Mouse (Mus musculus) spleen, postnatal 14 days (tissue): Measurements from ENCODE around the gene Krtap3-1.
A peak's percentile ranks its signal among the peaks of the same experiment; 100 is the strongest.
"Not testable (repeated sequence)": the region's sequence is repeated elsewhere in the genome, so short reads cannot be mapped to it uniquely, and the experiment has no call there.

ENCODE experiments used
- DNase-seq, 2 experiments: peaks; one replicate each; pipeline ENCODE4 v3.0.0; 2021 to 2022; ENCODE audit warnings: low spot score in 2 of 2

Krtap3-1 gene

DNA sequence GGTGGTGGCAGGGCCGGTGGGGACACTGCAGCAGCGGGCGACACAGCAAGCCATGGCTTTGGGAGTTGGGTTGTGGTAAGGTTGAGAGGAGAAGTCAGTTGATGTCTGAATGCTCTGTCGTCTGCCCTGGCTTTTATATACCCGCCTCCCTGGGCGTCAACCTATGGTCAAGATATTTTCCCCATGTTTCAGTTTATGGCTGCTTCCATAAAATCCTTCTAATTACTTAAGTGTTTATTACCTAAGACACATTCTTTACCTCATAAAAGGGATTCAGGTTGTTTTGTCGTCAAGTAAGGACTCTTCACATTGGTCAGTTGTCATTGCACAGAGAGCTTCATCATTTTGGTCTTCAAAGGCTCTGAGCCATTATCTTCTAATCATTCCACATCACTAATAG, at the start of gene Krtap3-1:
Krtap3-1 (minus strand) TSS at position 101 of the 400 bp plus-strand sequence.
- DNase-seq, result no peak

GRCm38 (mm10) chr11:99614796-99615363, 48.5 kb upstream of the Krtap3-1 start, which contains the start of gene Krtap2-4:
Gene Krtap2-4, minus strand, starts transcription at chr11:99614846.
- DNase-seq, result no peak

DNA sequence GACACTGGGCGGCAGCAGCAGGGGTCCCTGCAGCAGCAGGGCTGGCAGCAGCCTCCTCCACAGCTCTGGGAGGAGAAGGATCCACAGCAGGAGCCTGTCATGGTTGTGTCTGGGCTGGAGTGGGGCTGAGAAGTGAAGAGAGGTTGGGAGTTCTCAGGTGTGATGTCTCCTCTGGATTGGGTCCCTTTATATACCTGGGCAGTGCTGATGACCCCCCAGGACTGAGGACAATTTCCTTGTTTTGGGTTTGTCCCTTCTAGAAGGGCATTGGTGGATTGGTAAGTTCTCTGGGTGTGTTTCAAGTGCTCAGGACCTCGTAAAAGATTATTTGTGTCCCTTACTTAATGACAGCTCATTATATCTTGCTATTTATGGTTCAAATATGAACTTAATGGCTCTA, 43.7 kb upstream of the Krtap3-1 start, which contains the start of gene Gm11937:
Gm11937 (minus strand) TSS at position 101 of the 400 bp plus-strand sequence.
- not testable (repeated sequence) for DNase-seq

DNA sequence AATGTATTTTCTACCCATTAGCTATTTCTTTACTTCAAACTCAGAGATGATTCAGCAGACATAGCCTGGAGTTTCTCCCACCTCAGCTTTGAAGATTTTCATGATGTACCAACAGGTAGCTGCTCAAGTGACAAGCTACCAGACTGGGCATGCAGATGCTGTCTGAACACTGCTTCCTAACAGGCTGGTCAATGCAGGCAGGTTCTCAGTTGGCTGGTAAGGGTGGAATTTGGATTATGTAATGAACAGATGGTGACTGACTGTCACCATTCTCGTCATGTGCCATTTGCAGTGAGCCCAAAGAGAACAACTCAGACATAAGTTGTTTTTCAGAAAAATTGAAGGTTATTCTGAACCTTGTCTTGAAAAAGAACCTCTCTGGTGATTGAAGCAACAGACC, 42.7 kb upstream of the Krtap3-1 start:
- no peak for DNase-seq

DNA sequence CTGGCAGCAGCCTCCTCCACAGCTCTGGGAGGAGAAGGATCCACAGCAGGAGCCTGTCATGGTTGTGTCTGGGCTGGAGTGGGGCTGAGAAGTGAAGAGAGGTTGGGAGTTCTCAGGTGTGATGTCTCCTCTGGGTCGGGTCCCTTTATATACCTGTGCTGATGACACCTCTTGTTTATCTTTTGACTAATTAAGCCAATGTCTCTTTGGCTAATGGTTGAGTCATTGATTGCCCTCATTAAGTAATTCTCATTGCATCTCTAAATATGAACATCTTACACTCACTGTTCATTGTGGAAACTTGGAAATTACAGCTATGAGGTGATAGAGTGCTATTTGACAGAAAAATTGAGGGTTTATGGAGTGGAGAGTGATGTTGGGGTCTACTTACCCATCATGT, 36.8 kb upstream of the Krtap3-1 start, which contains the start of gene Gm11938:
Gm11938 (minus strand) TSS at position 101 of the 400 bp plus-strand sequence.
- DNase-seq, result not testable (repeated sequence)

- DNase-seq, result not testable (repeated sequence)
Observed at GRCm38 (mm10) chr11:99597742-99598141, 31.3 kb upstream of the Krtap3-1 start, which contains the start of gene Krtap9-3. Gene Krtap9-3, minus strand, starts transcription at chr11:99598105.

GRCm38 (mm10) chr11:99590981-99591380, 24.6 kb upstream of the Krtap3-1 start, which contains the start of gene Krtap1-3:
Gene Krtap1-3, minus strand, starts transcription at chr11:99591339.
- DNase-seq, result no peak

- no peak for DNase-seq
Observed at GRCm38 (mm10) chr11:99585096-99585495, 18.7 kb upstream of the Krtap3-1 start.

- no peak for DNase-seq
Observed at GRCm38 (mm10) chr11:99583245-99583704, 16.8 kb upstream of the Krtap3-1 start, which contains the start of gene Krtap1-4. Gene Krtap1-4, minus strand, starts transcription at chr11:99583654.

- DNase-seq, result no peak
Observed at GRCm38 (mm10) chr11:99581564-99581963, 15.1 kb upstream of the Krtap3-1 start.

- no peak for DNase-seq
Observed at GRCm38 (mm10) chr11:99581051-99581450, 14.6 kb upstream of the Krtap3-1 start.

DNA sequence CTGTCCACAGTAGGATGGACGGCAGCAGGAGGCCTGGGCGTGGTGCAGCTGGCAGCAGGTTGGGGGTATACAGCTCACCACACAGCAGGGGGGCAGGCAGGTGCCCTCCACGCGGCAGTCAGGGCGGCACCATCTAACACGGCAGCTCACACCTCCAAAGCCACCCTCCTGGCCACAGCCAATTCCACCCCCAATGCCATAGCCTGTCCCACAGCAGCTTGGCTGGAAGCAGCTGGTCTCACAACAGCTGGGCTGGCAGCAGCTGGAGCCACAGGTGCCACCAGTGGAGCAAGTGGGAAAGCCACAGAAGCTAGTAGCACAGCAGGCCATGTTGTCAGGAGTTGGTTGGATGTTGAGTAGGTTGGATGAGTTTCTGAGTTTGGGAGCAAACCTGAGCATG, 14.2 kb upstream of the Krtap3-1 start, which contains the start of gene Krtap1-5:
Krtap1-5 (minus strand) TSS at position 381 of the 400 bp plus-strand sequence.
- no peak for DNase-seq

- peak in 1 of 2 experiments; percentile 28 for DNase-seq
Observed at GRCm38 (mm10) chr11:99574106-99574505, 7.7 kb upstream of the Krtap3-1 start.

DNA sequence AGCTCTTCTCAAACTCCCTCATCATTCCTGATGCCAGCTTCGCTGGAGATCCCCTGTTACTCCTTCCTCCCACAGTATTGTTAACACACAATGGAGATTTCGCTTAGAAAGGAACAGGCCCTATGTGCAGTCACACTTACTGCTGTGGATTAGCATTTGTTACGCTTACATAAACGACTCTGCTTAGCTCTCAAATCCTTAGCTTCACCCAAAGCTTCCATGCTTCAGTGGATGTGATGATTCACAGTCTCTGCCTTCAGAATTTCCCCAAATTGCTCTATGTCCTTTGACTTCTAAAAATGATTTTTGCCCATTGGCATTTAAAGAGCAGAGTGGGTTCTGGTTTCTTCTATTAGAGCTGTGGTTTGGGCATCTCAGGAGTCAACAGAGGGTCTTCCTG, 6.7 kb upstream of the Krtap3-1 start:
- DNase-seq, result no peak

GRCm38 (mm10) chr11:99562580-99562979, 3.9 kb downstream of the Krtap3-1 start:
- no peak for DNase-seq

- no peak for DNase-seq
Observed at GRCm38 (mm10) chr11:99559366-99559765, 7.1 kb downstream of the Krtap3-1 start, which contains the start of gene Gm11939. Gene Gm11939, minus strand, starts transcription at chr11:99559466.

- DNase-seq, result no peak
Observed at GRCm38 (mm10) chr11:99557976-99558745, 8.3 kb downstream of the Krtap3-1 start.

GRCm38 (mm10) chr11:99556753-99557152, 9.7 kb downstream of the Krtap3-1 start, which contains the start of gene Krtap3-2:
Gene Krtap3-2, minus strand, starts transcription at chr11:99556853.
- DNase-seq, result no peak

DNA sequence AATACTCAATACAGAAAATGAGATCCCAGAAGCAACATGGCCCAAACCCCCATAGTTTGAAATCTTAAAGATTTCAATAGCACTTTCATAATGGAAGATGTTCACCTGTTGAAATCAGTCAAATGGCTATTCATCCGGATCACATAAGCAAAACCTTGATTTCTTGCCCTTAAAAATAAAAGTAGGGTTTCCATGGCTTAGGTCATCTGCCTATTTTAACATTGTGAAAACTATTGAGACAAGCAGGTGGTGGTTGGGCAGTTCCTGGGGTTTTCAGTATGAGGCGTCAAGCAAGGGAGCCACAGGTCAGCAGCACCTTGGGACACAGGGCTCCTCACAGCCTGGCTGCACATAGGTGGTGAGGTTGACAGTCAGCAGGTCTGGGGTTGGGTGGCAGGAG, 10.2 kb downstream of the Krtap3-1 start:
- DNase-seq, result no peak

GRCm38 (mm10) chr11:99550765-99551164, 15.7 kb downstream of the Krtap3-1 start, which contains the start of gene Krtap3-3:
Gene Krtap3-3, minus strand, starts transcription at chr11:99550865.
- no peak for DNase-seq

DNA sequence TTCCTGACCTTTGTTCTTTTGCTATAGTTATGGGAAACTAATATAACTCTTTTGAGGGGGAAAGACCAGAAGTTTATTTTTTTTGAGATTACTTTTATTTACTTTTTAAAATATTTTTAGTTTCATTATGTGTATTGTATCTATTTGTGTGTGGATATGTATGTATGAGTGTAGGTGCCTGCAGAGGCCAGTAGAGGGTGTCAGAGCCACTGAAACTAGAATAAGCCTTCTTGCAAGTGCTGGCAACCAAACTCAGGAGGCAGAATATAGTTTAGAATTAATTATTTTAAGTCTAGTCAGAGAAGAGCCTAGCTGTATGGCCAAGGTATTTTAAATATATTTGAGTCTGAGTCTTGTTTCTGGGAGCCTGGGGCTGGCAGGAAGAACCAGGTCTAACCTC, 18.5 kb downstream of the Krtap3-1 start:
- no peak for DNase-seq

GRCm38 (mm10) chr11:99539721-99540120, 26.7 kb downstream of the Krtap3-1 start:
- no peak for DNase-seq
